Mouse (Mus musculus) erythroblast, embryonic 14.5 days (primary cell): Measurements from ENCODE around the gene Rbpms2.

Source experiments
- GATA1 ChIP-seq: IDR thresholded peaks from 2 replicates; pipeline ENCODE4 v1.6.1; 2012; ENCODE audit warnings: low read length, inconsistent platforms, mixed read lengths
- TAL1 ChIP-seq: IDR thresholded peaks from 3 replicates; pipeline ENCODE4 v1.6.1; 2012; ENCODE audit warnings: low read length, inconsistent platforms, mixed read lengths

DNA sequence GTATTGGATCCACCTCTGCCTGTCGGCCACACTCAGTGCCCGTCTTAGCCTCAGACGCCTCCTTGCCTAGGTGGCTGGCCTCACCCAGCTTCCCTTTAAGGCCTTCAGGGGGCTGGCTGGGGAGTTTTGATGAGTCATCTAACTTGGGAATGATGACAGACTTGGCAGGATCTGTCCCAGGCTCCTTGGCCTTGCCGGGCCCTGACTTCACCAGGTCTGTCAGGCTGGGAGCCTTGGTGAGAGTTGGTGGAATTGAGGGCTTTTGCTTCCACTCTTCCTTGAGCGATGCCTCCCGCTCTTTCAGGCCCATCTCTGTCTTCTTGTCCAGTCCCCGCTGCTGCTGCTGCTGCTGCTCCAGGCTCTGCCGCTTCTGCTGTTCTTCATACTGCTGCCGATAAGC, 72.8 kb downstream of the Rbpms2 start:
- no peak for TF ChIP-seq GATA1
- no peak for TF ChIP-seq TAL1
